Comparison of ENCODE assay signal across 34 mouse cellular contexts in genomic region chr14:12299654-12300053, GRCm38 (mm10). TPM values are rescaled to one million over a fixed set of nuclear protein-coding genes. Genes with fewer than 3 reads are reported as not detected.
A peak's percentile ranks its signal among the peaks of the same experiment; 100 is the strongest.
DNase-seq lines count a peak whose midpoint lies in the region; ATAC-seq and TF ChIP-seq lines count a peak whose summit lies in the region.
"Had no signal": no experiment of that assay in that cellular context is flagged by ENCODE, and none has a peak within 500 bp of the region (broad histone marks: within the 10 kb centered on the region; RNA-seq: fewer than 3 reads in every experiment).

No protein-coding gene starts in this region.

- no peak overlapping the region for H3K4me2 ChIP-seq in forebrain, embryonic 15.5 days (replicated peaks)
- H3K4me2 ChIP-seq in midbrain, embryonic 11.5 days = no peak overlapping the region
- H3K4me2 ChIP-seq in midbrain, postnatal 0 days (ENCODE audit: low read depth, low read length, poor library complexity, severe bottlenecking) = no peak overlapping the region
- H3K4me2 ChIP-seq: embryonic facial prominence, embryonic 13.5 days; heart, embryonic 15.5 days; hindbrain, embryonic 12.5 days; limb, embryonic 13.5 days; liver, embryonic 11.5 days; lung, embryonic 15.5 days; neural tube, embryonic 12.5 days; stomach, embryonic 15.5 days had no signal

- TF ChIP-seq CTCF in midbrain, postnatal 0 days (IDR thresholded peaks at IDR 0.05) = no peak

- peak overlapping the region; percentile 22; the same call in 1 of the 2 replicates for H3K27ac ChIP-seq in forebrain, embryonic 10.5 days
- no peak overlapping the region for H3K27ac ChIP-seq in forebrain, embryonic 15.5 days (replicated peaks)
- H3K27ac ChIP-seq in midbrain, embryonic 11.5 days (ENCODE audit: low read depth, low read length) = no peak overlapping the region
- H3K27ac ChIP-seq in midbrain, postnatal 0 days (ENCODE audit: low read depth, low read length) = no peak overlapping the region
- H3K27ac ChIP-seq: embryonic facial prominence, embryonic 13.5 days; heart, embryonic 15.5 days; hindbrain, embryonic 12.5 days; kidney, postnatal 0 days; limb, embryonic 13.5 days; lung, embryonic 15.5 days; neural tube, embryonic 12.5 days; stomach, embryonic 15.5 days had no signal

- H3K9me3 ChIP-seq in forebrain, embryonic 10.5 days = no peaks in the 10 kb centered on the region
- H3K9me3 ChIP-seq in forebrain, embryonic 15.5 days = no peaks in the 10 kb centered on the region
- no peaks in the 10 kb centered on the region for H3K9me3 ChIP-seq in midbrain, embryonic 11.5 days (ENCODE audit: control insufficient read depth, low read length)
- H3K9me3 ChIP-seq in midbrain, postnatal 0 days (ENCODE audit: low read length) = no peaks in the 10 kb centered on the region
- H3K9me3 ChIP-seq: embryonic facial prominence, embryonic 13.5 days; heart, embryonic 15.5 days; hindbrain, embryonic 12.5 days; limb, embryonic 13.5 days; lung, embryonic 15.5 days; neural tube, embryonic 12.5 days; stomach, embryonic 15.5 days had no signal

- WGBS in forebrain, embryonic 10.5 days = 37% methylated on average over 6 of the region's 6 CpGs
- 14% methylated on average over 6 of the region's 6 CpGs for WGBS in forebrain, embryonic 15.5 days
- WGBS in midbrain, embryonic 11.5 days = 49% methylated on average over 6 of the region's 6 CpGs
- WGBS in midbrain, postnatal 0 days = 39% methylated on average over 6 of the region's 6 CpGs

- DNase-seq in forebrain, embryonic 10.5 days (ENCODE audit: extremely low spot score, low spot score) = no peak
- DNase-seq in midbrain, embryonic 11.5 days (ENCODE audit: low spot score, missing footprints) = peak; percentile 59
- no peak for DNase-seq in midbrain, postnatal 0 days (ENCODE audit: low spot score)
- peak; percentile 41 for DNase-seq in R1 (ENCODE audit: low read depth, low spot score)
- peak; percentile 47 for DNase-seq in retina, postnatal 1 day
- DNase-seq in right cerebral cortex, postnatal 36 days (ENCODE audit: low spot score in 2 of 2) = no peak
- DNase-seq: adrenal gland, adult 2 months; adrenal gland, postnatal 36 days; cerebellum, adult 9-11 months; gastrocnemius, postnatal 10 days; kidney, adult 8-10 months; kidney, postnatal 4 days; lung, postnatal 36 days; right cerebral cortex, postnatal 14 days had no signal

- H3K27me3 ChIP-seq in forebrain, embryonic 10.5 days (ENCODE audit: poor library complexity, severe bottlenecking) = no peaks in the 10 kb centered on the region
- H3K27me3 ChIP-seq in forebrain, embryonic 15.5 days = no peaks in the 10 kb centered on the region
- no peaks in the 10 kb centered on the region for H3K27me3 ChIP-seq in midbrain, embryonic 11.5 days (ENCODE audit: control insufficient read depth, insufficient read depth, low read length)
- H3K27me3 ChIP-seq in midbrain, postnatal 0 days (ENCODE audit: insufficient read depth, low read length) = no peaks in the 10 kb centered on the region
- H3K27me3 ChIP-seq: embryonic facial prominence, embryonic 13.5 days; heart, embryonic 15.5 days; hindbrain, embryonic 12.5 days; limb, embryonic 13.5 days; lung, embryonic 15.5 days; neural tube, embryonic 12.5 days; stomach, embryonic 15.5 days had no signal

- H3K4me3 ChIP-seq in forebrain, embryonic 10.5 days = no peak overlapping the region
- no peak overlapping the region for H3K4me3 ChIP-seq in forebrain, embryonic 15.5 days
- H3K4me3 ChIP-seq in midbrain, embryonic 11.5 days (ENCODE audit: low read depth, low read length) = no peak overlapping the region
- H3K4me3 ChIP-seq in midbrain, postnatal 0 days (ENCODE audit: low read depth, low read length) = no peak overlapping the region
- H3K4me3 ChIP-seq: embryonic facial prominence, embryonic 13.5 days; heart, embryonic 15.5 days; hindbrain, embryonic 12.5 days; limb, embryonic 13.5 days; lung, embryonic 15.5 days; myocyte; neural tube, embryonic 12.5 days; stomach, embryonic 15.5 days had no signal

- no peak for ATAC-seq in forebrain, embryonic 15.5 days (replicated peaks)
- ATAC-seq in midbrain, embryonic 11.5 days (ENCODE audit: low FRiP score) = no peak
- ATAC-seq in midbrain, postnatal 0 days (ENCODE audit: low FRiP score) = no peak
- ATAC-seq: activated CD4-positive, CD25-positive, alpha-beta regulatory T cell, adult 4 months; intestine, embryonic 16.5 days; midbrain, embryonic 16.5 days had no signal

- H3K36me3 ChIP-seq in forebrain, embryonic 10.5 days (replicated peaks) = peaks cover 8% of the 10 kb centered on the region; the same call in 1 of the 2 replicates
- H3K36me3 ChIP-seq in forebrain, embryonic 15.5 days = no peaks in the 10 kb centered on the region
- H3K36me3 ChIP-seq in midbrain, embryonic 11.5 days (ENCODE audit: control insufficient read depth, insufficient read depth, low read length) = no peaks in the 10 kb centered on the region
- H3K36me3 ChIP-seq in midbrain, postnatal 0 days (ENCODE audit: insufficient read depth, low read length) = no peaks in the 10 kb centered on the region
- H3K36me3 ChIP-seq: lung, embryonic 15.5 days; neural tube, embryonic 12.5 days; stomach, embryonic 15.5 days had no signal

- no peak overlapping the region for H3K9ac ChIP-seq in forebrain, embryonic 15.5 days (replicated peaks)
- no peak overlapping the region for H3K9ac ChIP-seq in midbrain, embryonic 11.5 days (ENCODE audit: low read length)
- no peak overlapping the region for H3K9ac ChIP-seq in midbrain, postnatal 0 days (replicated peaks; ENCODE audit: low read length, poor library complexity, severe bottlenecking)
- H3K9ac ChIP-seq: embryonic facial prominence, embryonic 13.5 days; heart, embryonic 15.5 days; hindbrain, embryonic 12.5 days; limb, embryonic 13.5 days; lung, embryonic 15.5 days; neural tube, embryonic 12.5 days; stomach, embryonic 15.5 days had no signal

- peaks cover 39% of the 10 kb centered on the region for H3K4me1 ChIP-seq in forebrain, embryonic 10.5 days
- H3K4me1 ChIP-seq in forebrain, embryonic 15.5 days = peaks cover 10% of the 10 kb centered on the region
- no peaks in the 10 kb centered on the region for H3K4me1 ChIP-seq in midbrain, embryonic 11.5 days (ENCODE audit: control insufficient read depth, insufficient read depth, low read length)
- no peaks in the 10 kb centered on the region for H3K4me1 ChIP-seq in midbrain, postnatal 0 days (ENCODE audit: insufficient read depth, low read length)
- H3K4me1 ChIP-seq: embryonic facial prominence, embryonic 13.5 days; heart, embryonic 15.5 days; hindbrain, embryonic 12.5 days; limb, embryonic 13.5 days; lung, embryonic 15.5 days; neural tube, embryonic 12.5 days; stomach, embryonic 15.5 days had no signal

RNA-seq across cellular contexts. Expression of gene 3830406C13Rik, which starts 15.7 kb away (rescaled TPM):
- polyA plus RNA-seq in forebrain, embryonic 10.5 days (2016; fragmentation: Nextera tagmentation; extraction: Ambion mirVana) = 24.4 and 26.3 TPM in 2 replicates
- 44.9 and 48.7 TPM in 2 replicates for polyA plus RNA-seq in forebrain, embryonic 15.5 days (2015; fragmentation: Nextera tagmentation; extraction: Ambion mirVana)
- 25.4 and 30.0 TPM in 2 replicates for polyA plus RNA-seq in midbrain, embryonic 11.5 days (2014; fragmentation: Nextera tagmentation; extraction: Ambion mirVana)
- total RNA-seq in midbrain, postnatal 0 days (2014; rRNA removed) = 20.8 and 26.4 TPM in 2 replicates
- polyA plus RNA-seq in midbrain, postnatal 0 days (2015; fragmentation: Nextera tagmentation; extraction: Ambion mirVana) = 36.3 and 37.3 TPM in 2 replicates

RNA-seq across cellular contexts. Expression of gene Gm49355, which starts 15.9 kb away (rescaled TPM):
- 0.10 and 0.11 TPM in 2 replicates for polyA plus RNA-seq in forebrain, embryonic 10.5 days (2016; fragmentation: Nextera tagmentation; extraction: Ambion mirVana)
- 0.17 TPM in 2 replicates for polyA plus RNA-seq in forebrain, embryonic 15.5 days (2015; fragmentation: Nextera tagmentation; extraction: Ambion mirVana)
- 0.16 TPM in 1 of 2 replicates, not detected in the other for polyA plus RNA-seq in midbrain, embryonic 11.5 days (2014; fragmentation: Nextera tagmentation; extraction: Ambion mirVana)
- not detected in 2 replicates for total RNA-seq in midbrain, postnatal 0 days (2014; rRNA removed)
- 0.06 and 0.27 TPM in 2 replicates for polyA plus RNA-seq in midbrain, postnatal 0 days (2015; fragmentation: Nextera tagmentation; extraction: Ambion mirVana)
- total RNA-seq: common myeloid progenitor, adult 5-6 weeks; left cerebral cortex, postnatal 36 days; megakaryocyte, adult 5-6 weeks had no signal
- polyA plus RNA-seq: adrenal gland, adult 2 months had no signal

RNA-seq across cellular contexts. Expression of gene Fezf2, which starts 48.3 kb away (rescaled TPM):
- polyA plus RNA-seq in forebrain, embryonic 10.5 days (2016; fragmentation: Nextera tagmentation; extraction: Ambion mirVana) = 31.3 and 35.2 TPM in 2 replicates
- 90.9 and 94.3 TPM in 2 replicates for polyA plus RNA-seq in forebrain, embryonic 15.5 days (2015; fragmentation: Nextera tagmentation; extraction: Ambion mirVana)
- 3.1 and 3.8 TPM in 2 replicates for polyA plus RNA-seq in midbrain, embryonic 11.5 days (2014; fragmentation: Nextera tagmentation; extraction: Ambion mirVana)
- total RNA-seq in midbrain, postnatal 0 days (2014; rRNA removed) = 0.19 and 0.93 TPM in 2 replicates
- 0.70 and 1.7 TPM in 2 replicates for polyA plus RNA-seq in midbrain, postnatal 0 days (2015; fragmentation: Nextera tagmentation; extraction: Ambion mirVana)
- total RNA-seq: adrenal gland, adult 2 months; adrenal gland, postnatal 36 days; common myeloid progenitor, adult 5-6 weeks; gastrocnemius, postnatal 10 days; heart, postnatal 25 days; megakaryocyte, adult 5-6 weeks had no signal
- polyA plus RNA-seq: adrenal gland, adult 2 months; gonadal fat pad, adult 2 months; intestine, embryonic 16.5 days; kidney, postnatal 0 days; liver, embryonic 16.5 days; myocyte; neural tube, embryonic 12.5 days; stomach, embryonic 15.5 days had no signal

Comparison
In these comparisons a context has a peak if more than half of its experiments do, and no peak if none do; other contexts are left out.
1. DNase-seq: peak in midbrain, embryonic 11.5 days (single experiment), R1 (single experiment) and retina, postnatal 1 day (single experiment); none in forebrain, embryonic 10.5 days (single experiment), midbrain, postnatal 0 days (single experiment) and right cerebral cortex, postnatal 36 days (0 of 2).